Mouse (Mus musculus) midbrain, embryonic 10.5 days (tissue): ENCODE measurements at regions not wholly inside any gene's neighbourhood (a gene's known extent, or its start where the extent isn't known, plus 50 kb on each side); places are given as distances from the start of the nearest gene placed in this dataset.

Experiments used
- DNase-seq: peaks from one replicate; pipeline ENCODE4 v3.0.0-alpha.2; 2017; ENCODE audit warnings: low spot score
- H3K27ac ChIP-seq: fragments of 300-500 bp; sonication (generic); replicated peaks from 2 replicates; pipeline ENCODE4 v1.5.1; 2016; ENCODE audit warnings: mild to moderate bottlenecking
- H3K27me3 ChIP-seq: fragments of 300-500 bp; sonication (generic); 2 replicates; pipeline ENCODE4 v1.6.1; 2016; ENCODE audit warnings: low read depth, mild to moderate bottlenecking; ENCODE audit not compliant: poor library complexity, severe bottlenecking
- H3K36me3 ChIP-seq: fragments of 300-500 bp; sonication (generic); 2 replicates; pipeline ENCODE4 v1.6.1; 2016; ENCODE audit warnings: mild to moderate bottlenecking, moderate library complexity
- H3K4me1 ChIP-seq: fragments of 300-500 bp; sonication (generic); 2 replicates; pipeline ENCODE4 v1.6.1; 2016
- H3K4me3 ChIP-seq: fragments of 300-500 bp; sonication (generic); 2 replicates; pipeline ENCODE4 v1.5.1; 2016; ENCODE audit warnings: mild to moderate bottlenecking, moderate library complexity
- H3K9me3 ChIP-seq: fragments of 300-500 bp; sonication (generic); replicated peaks from 2 replicates; pipeline ENCODE4 v1.6.1; 2016; ENCODE audit warnings: mild to moderate bottlenecking
- WGBS: fragments of 180-500 bp; shearing (Covaris S2); methylation state at CpG from one replicate; pipeline ENCODE4 v1.1.7; 2016; 5-methylcytosine and 5-hydroxymethylcytosine counted together

DNA sequence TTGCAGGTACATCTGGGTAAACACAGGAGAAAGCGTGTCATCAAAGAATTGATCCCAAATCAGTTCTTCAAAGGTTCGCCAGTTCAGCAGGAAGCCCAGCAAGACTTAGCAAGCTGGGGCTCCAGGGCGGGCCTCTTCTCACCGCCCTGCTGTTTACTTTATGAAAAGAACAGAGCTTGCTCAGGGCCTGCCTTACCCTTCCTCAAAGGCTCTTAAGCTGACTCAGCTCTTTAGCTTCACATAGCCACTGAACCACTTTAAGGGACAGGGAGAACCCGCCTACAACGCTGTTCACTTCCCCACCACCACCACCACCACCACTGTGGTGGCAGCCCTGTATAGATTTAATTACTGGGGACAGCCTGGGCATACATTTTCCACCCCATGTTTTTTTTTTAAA is 148.5 kb downstream of the Clic5 start:
- H3K4me1 ChIP-seq: peaks cover 5% of the 10 kb centered on the region; the same call in 1 of the 2 replicates
- no peaks in the 10 kb centered on the region for H3K36me3 ChIP-seq
- H3K27me3 ChIP-seq: no peaks in the 10 kb centered on the region
- WGBS: 27% methylated on average over 6 of the region's 6 CpGs
- H3K27ac ChIP-seq: no peak overlapping the region
- no peak overlapping the region for H3K4me3 ChIP-seq
- DNase-seq: no peak
- H3K9me3 ChIP-seq: no peaks in the 10 kb centered on the region

DNA sequence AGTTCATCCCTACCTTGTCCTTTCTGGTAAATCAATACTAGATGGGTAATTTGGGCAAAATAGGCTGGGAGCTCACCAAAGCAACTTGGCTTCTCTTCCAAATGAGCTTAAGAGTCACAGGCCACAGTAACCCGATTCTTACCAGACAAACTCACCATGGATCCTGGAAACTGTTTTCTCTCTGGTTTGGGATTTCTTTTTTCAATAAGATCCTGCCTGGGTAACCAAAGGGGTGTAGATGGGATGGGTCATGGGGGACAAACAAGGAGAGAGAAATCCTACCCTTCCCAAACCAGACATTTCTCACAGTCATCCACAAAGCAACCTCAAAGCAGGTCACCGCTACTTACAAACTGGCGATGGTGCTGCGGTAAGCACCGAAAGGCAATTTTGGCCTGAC is 148.9 kb downstream of the Clic5 start:
- peaks cover 5% of the 10 kb centered on the region; the same call in 1 of the 2 replicates for H3K4me1 ChIP-seq
- WGBS: 94% methylated on average over 5 of the region's 5 CpGs
- no peak overlapping the region for H3K4me3 ChIP-seq
- H3K27me3 ChIP-seq: no peaks in the 10 kb centered on the region
- H3K9me3 ChIP-seq: no peaks in the 10 kb centered on the region
- H3K27ac ChIP-seq: no peak overlapping the region
- H3K36me3 ChIP-seq: no peaks in the 10 kb centered on the region
- no peak for DNase-seq

DNA sequence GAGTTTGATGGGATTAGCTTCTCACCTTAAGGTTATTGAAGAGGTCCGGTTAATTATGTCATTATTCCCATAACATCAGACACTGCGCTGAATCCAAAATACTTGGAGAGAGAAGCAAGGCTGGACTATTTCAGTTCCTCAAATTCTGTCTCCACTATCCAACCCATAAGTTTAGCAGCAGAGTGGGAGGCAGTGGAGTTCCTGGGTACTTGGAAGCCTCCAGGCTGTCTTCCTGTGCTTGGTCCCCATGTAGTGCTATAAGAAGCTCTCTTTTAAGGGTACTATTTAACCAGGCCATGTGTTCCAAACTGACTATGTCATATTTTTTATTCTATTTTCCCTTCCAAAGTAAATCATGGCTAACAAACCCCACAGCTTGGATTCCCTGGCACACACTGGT is 156.2 kb downstream of the Clic5 start:
- H3K4me1 ChIP-seq: no peaks in the 10 kb centered on the region
- H3K4me3 ChIP-seq: no peak overlapping the region
- H3K27me3 ChIP-seq: peaks cover 4% of the 10 kb centered on the region; the same call in 1 of the 2 replicates
- no peak for DNase-seq
- H3K36me3 ChIP-seq: no peaks in the 10 kb centered on the region
- 93% methylated on average over 2 of the region's 2 CpGs for WGBS
- no peaks in the 10 kb centered on the region for H3K9me3 ChIP-seq
- no peak overlapping the region for H3K27ac ChIP-seq

DNA sequence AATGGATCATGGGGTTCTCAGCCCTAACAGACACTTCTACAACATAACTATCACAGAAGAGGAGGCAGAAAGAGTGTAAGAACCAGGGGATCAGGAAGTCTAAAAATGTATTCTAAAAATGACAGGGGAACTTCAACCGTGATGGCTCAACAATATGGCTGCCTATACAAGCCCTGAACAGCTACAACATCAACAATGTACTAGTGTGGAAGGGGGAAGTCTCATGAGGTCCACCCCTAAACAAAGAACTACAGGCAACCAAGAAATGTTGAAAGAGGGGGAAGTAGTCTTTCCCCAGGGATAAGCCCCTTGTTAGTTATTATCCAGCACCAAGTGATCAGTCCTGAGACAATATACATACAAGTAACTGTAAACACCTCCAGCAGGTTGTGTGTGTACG is 157.0 kb downstream of the Clic5 start:
- H3K36me3 ChIP-seq: no peaks in the 10 kb centered on the region
- peaks cover 4% of the 10 kb centered on the region; the same call in 1 of the 2 replicates for H3K27me3 ChIP-seq
- H3K27ac ChIP-seq: no peak overlapping the region
- no peaks in the 10 kb centered on the region for H3K9me3 ChIP-seq
- WGBS: 95% methylated on average over 2 of the region's 2 CpGs
- H3K4me3 ChIP-seq: no peak overlapping the region
- DNase-seq: no peak
- peaks cover 1% of the 10 kb centered on the region; the same call in 1 of the 2 replicates for H3K4me1 ChIP-seq

DNA sequence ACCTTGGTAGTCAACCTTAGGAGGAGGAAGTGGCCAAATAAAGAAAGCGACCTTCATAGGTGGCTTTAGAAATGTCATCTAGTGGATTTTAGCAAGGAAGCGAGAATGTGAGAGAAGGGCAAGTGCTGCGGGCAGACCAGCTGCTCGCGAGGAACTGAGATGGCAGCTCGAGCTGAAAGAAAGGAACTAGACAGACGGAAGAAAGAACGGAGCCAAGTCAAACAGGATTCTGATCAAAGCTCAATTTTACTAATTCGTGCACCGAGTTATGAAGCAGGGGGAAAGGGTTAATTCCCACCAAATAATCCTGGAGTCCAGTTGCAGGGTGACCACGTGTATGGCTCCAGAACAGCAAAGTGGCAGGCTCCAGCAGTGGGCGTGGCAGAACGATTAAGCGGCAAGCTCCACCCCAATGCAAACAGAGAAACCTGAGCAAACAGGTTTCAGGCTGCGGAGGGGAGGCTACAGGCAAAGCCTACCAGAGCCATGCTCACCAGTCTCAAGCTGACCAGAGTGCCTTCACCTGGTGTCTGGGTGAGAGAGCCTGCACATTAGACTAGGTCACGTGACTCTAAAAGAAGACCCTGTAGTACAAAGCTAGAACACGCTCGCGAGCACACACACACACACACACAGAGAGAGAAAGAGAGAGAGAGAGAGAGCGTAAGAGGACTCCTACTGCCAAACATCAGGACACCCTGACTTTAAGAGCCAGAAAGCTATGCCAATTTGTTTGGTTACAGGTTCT is 162.0 kb downstream of the Clic5 start:
- no peak for DNase-seq
- Histone ChIP-seq H3K9me3 (no peaks in the 10 kb centered on the region), H3K4me1 (peaks cover 13% of the 10 kb centered on the region), H3K4me3 (no peak overlapping the region), H3K36me3 (no peaks in the 10 kb centered on the region), H3K27ac (no peak overlapping the region), H3K27me3 (peaks cover 9% of the 10 kb centered on the region; the same call in 1 of the 2 replicates)
- 69% methylated on average over 20 of the region's 20 CpGs for WGBS

DNA sequence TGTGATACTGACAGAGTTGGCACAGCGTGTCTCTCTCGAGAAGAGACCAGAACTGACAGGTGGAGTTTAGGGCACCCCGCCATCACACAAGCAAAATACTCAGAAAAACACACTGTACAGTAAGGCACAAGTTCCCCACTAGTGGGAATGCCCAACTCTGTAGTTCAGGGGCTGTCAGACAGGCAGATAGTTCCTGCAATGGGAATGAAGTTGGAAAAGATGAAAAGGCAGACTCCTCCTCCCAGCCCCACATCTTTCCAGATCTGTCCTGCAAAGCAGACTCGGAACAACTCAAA is 162.5 kb downstream of the Clic5 start:
- peaks cover 13% of the 10 kb centered on the region for H3K4me1 ChIP-seq
- DNase-seq: no peak
- H3K27ac ChIP-seq: no peak overlapping the region
- H3K36me3 ChIP-seq: no peaks in the 10 kb centered on the region
- H3K4me3 ChIP-seq: no peak overlapping the region
- 89% methylated on average over 4 of the region's 4 CpGs for WGBS
- H3K9me3 ChIP-seq: no peaks in the 10 kb centered on the region
- peaks cover 9% of the 10 kb centered on the region; the same call in 1 of the 2 replicates for H3K27me3 ChIP-seq

DNA sequence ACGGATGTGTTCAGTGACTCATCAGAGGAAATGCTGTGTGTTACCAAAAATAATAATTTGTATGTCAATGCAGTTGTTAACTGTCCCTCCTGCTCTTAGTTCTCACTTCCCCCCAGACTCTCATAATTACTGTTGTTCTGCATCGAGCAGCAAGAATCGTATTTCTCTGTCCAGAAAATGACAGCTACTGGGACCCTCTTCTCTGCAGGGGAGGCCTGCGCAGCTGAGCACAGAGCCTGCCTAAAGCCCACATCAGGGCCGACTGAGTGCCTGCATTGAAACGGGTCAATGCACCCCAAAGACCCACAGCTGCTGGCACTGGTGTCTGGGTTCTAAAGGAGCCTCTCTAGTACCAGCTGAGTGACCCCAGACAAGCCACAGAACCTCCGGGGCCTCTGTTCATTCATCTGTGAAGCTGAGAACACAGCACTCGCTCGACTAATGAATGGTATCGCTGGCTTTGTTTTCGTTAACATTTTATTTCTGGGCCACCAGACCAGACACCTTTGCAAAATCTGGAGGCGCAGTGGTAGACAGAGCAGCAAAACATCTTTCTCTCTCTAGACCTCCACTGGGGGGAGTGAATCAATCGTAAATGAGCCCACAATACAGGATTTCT is 163.2 kb downstream of the Clic5 start:
- 37% methylated on average over 13 of the region's 13 CpGs for WGBS
- Histone ChIP-seq H3K27ac (0 out of 2 replicates have a peak overlapping the region, but pooled peaks have one; percentile 13), H3K36me3 (no peaks in the 10 kb centered on the region), H3K9me3 (no peaks in the 10 kb centered on the region), H3K4me1 (peaks cover 13% of the 10 kb centered on the region), H3K4me3 (no peak overlapping the region), H3K27me3 (peaks cover 9% of the 10 kb centered on the region; the same call in 1 of the 2 replicates)
- DNase-seq: peak; percentile 34

DNA sequence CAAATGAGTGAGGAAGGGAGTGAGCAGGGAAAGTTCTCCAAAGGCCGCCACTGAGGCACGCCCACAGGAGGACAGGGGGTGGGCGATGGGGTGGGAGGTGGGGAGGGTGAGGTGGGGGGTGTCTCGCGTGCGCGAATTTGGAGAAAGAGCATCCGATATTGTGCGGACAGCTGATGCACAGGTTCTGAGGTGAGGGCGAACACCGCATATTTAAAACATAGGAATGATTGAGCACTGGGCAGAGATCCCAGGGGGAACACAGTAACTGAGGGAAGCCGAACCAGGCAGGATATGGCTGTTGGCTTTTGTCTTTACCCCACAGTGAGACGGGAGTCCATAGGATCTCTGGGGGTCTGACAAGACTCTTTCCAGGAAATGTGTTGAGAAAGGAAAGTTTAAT is 163.8 kb downstream of the Clic5 start:
- Histone ChIP-seq H3K27ac (no peak overlapping the region), H3K27me3 (peaks cover 9% of the 10 kb centered on the region; the same call in 1 of the 2 replicates), H3K4me3 (no peak overlapping the region), H3K9me3 (0 out of 2 replicates have a peak, but pooled peaks cover under 1% of the 10 kb centered on the region), H3K36me3 (no peaks in the 10 kb centered on the region), H3K4me1 (peaks cover 13% of the 10 kb centered on the region)
- DNase-seq: no peak
- 74% methylated on average over 13 of the region's 13 CpGs for WGBS

DNA sequence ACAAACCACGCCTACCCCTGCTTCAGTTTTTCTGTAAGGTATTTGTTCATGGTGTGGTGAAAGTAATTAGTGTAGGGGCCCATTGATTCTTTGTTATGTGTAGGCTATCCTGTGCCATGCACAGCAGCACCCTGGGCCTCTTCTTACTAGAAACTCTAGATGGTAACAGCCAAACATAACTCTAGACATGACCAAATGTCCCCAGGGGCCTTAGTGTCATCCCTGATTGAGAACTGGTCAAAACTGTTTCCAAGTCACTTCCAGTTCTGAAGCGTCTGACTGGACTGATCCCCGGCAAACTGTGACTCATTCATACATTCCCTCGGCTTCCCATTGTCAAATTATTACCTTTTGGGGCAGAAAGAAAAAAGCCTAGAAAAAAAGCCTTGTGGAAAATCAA is 174.7 kb downstream of the Clic5 start:
- H3K36me3 ChIP-seq: no peaks in the 10 kb centered on the region
- H3K4me1 ChIP-seq: no peaks in the 10 kb centered on the region
- H3K9me3 ChIP-seq: no peaks in the 10 kb centered on the region
- WGBS: 88% methylated on average over 4 of the region's 4 CpGs
- H3K27me3 ChIP-seq: no peaks in the 10 kb centered on the region
- DNase-seq: no peak
- H3K27ac ChIP-seq: no peak overlapping the region
- H3K4me3 ChIP-seq: no peak overlapping the region

DNA sequence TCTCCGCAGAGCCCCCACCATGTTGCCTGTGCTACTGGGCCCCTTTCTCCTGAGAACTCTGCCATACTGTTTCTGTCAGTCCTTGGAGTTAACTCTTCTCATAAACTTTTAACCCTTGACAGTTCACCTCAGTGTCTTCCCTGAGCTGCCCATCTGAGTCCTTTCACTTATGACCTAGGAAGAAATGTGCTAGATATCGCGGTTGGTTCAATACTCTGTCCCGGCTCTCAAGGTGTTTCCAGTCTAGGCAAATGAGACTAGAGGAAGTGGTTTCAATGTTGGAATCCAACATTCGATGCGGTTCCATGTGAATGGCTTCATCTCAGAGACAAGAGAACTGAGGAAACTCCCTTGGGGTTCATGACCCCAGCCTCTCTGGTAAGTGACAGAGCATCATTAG is 176.1 kb downstream of the Clic5 start:
- Histone ChIP-seq H3K36me3 (no peaks in the 10 kb centered on the region), H3K9me3 (0 out of 2 replicates have a peak, but pooled peaks cover 3% of the 10 kb centered on the region), H3K27me3 (no peaks in the 10 kb centered on the region), H3K27ac (no peak overlapping the region), H3K4me1 (no peaks in the 10 kb centered on the region), H3K4me3 (no peak overlapping the region)
- no peak for DNase-seq
- 95% methylated on average over 6 of the region's 6 CpGs for WGBS

DNA sequence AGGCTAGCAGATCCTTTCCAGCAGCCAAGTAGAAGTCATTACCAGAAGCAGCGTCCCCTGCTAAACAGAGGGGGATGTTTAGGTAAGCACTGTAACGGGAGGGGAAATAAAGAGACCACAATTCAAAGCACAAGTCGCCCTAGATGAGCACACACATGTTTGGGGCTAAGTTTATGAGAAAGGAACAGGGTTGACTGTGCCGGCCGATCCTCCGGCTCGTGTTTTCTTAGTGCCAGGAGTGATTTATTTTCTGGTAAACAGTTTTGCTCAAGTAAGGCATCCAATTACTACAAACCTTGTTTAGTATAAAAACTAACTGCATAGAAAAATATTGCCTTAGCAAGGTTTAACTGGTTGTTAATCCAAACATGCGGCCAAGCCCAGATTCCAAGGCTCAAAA is 178.1 kb downstream of the Clic5 start:
- Histone ChIP-seq H3K27ac (no peak overlapping the region), H3K4me1 (no peaks in the 10 kb centered on the region), H3K27me3 (no peaks in the 10 kb centered on the region), H3K4me3 (no peak overlapping the region), H3K36me3 (no peaks in the 10 kb centered on the region), H3K9me3 (0 out of 2 replicates have a peak, but pooled peaks cover 6% of the 10 kb centered on the region)
- WGBS: 82% methylated on average over 8 of the region's 8 CpGs
- no peak for DNase-seq

DNA sequence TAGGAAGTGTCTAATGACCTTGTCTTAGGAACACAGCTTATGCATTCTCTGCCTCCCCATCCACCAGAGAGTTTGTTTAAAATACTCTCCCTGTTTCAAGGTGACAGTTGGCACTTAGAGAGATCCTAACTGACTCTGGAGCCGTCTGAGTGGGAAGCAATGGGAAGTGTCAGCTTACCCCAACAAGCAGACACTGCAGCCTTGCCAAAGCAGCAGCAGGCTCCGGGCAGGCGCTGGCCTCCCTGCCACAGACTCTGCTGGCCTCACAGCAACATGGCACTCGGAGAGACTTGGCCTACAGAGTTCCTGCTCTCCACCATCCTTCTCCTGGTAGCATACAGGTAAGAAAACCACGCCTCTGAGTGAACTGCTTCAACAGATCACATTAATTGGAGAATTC is 179.2 kb downstream of the Clic5 start:
- 58% methylated on average over 5 of the region's 5 CpGs for WGBS
- no peaks in the 10 kb centered on the region for H3K4me1 ChIP-seq
- DNase-seq: no peak
- no peak overlapping the region for H3K27ac ChIP-seq
- no peaks in the 10 kb centered on the region for H3K27me3 ChIP-seq
- H3K9me3 ChIP-seq: 0 out of 2 replicates have a peak, but pooled peaks cover 6% of the 10 kb centered on the region
- H3K36me3 ChIP-seq: no peaks in the 10 kb centered on the region
- H3K4me3 ChIP-seq: no peak overlapping the region

DNA sequence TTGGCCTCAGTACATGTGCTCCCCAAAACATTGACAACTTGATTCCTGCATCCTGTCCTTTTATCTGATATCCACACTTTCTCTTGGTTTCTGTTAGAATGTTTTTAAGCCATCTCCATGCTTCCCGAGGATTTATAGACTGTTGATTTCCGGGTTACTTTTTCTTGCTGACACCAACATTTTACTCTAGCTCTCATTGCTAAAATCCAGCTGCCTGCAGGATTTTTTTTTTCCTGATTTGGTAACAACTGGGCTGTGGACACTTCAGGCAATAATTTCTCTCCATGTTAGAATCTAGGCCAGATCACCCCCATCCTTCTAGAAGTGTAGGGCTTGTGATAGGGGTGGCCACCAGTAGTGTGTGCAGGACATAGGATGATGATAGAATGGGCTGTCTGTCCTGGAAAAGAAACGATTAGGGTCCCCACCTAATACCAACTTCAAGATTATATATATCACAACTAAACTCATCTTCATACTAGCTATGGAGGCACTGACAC is 182.6 kb downstream of the Clic5 start:
- no peak overlapping the region for H3K4me3 ChIP-seq
- no peaks in the 10 kb centered on the region for H3K4me1 ChIP-seq
- H3K9me3 ChIP-seq: 0 out of 2 replicates have a peak, but pooled peaks cover 6% of the 10 kb centered on the region
- no peak overlapping the region for H3K27ac ChIP-seq
- no peaks in the 10 kb centered on the region for H3K36me3 ChIP-seq
- no peak for DNase-seq
- no peaks in the 10 kb centered on the region for H3K27me3 ChIP-seq
- WGBS: 90% methylated on average over 3 of the region's 3 CpGs
